Mouse (Mus musculus): Measurements from ENCODE around the gene Sorbs1. TPM values are rescaled to one million over a fixed set of nuclear protein-coding genes. Genes with fewer than 3 reads are reported as not detected.

Gene Sorbs1
- polyA plus RNA-seq, 1 experiment = 2.2 TPM

DNA sequence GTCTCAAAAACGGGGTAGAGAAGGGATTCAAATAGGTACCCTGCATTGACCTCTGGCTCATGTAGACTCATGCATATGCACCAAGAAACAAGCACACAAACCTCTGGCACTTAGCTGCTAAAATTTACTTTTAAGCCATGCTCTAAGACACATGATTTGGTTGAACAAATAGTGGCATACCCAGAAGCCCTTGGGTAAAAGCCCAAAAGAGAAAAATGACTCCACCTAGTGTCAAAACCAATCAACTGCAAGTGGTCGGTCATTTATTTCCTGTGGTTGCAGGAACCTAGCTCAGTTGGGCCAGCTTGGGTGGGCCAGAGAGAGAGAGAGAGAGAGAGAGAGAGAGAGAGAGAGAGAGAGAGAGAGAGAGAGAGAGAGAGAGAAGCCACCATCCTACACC, 109.0 kb downstream of the Sorbs1 start:
- no peak for TF ChIP-seq CTCF (IDR thresholded peaks at IDR 0.05; ENCODE audit: low read depth, low read length)
- no peak for TF ChIP-seq POLR2A (IDR thresholded peaks at IDR 0.05; ENCODE audit: borderline replicate concordance, low read depth, low read length)
- Histone ChIP-seq H3K4me1 (ENCODE audit: control insufficient read depth, insufficient read depth, low read length) (peaks cover 2% of the 10 kb centered on the region; the same call in 1 of the 2 replicates), H3K27ac (ENCODE audit: insufficient read depth, low read depth, low read length) (no peak overlapping the region), H3K4me3 (ENCODE audit: insufficient read depth, low read length) (no peak overlapping the region)

DNA sequence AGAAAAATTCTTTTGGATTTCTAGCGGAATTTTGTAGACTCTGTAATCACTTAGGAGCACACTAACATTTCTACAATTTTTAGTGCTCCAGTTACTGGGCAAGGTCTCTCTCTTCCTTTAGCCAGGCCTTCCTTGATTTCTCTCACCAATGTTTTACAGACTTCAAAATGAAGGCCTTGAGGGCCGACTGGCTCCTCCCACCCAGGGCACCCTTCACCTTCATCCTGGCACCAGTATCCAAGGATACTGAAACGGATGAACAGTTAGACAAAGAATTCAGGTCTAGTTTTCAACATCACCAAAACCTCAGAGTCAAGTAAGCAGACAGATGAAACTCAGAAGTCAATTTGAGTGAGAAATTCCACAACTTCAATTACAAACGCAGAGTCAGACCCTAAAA, 109.6 kb downstream of the Sorbs1 start:
- no peak for TF ChIP-seq CTCF (IDR thresholded peaks at IDR 0.05; ENCODE audit: low read depth, low read length)
- TF ChIP-seq POLR2A (IDR thresholded peaks at IDR 0.05; ENCODE audit: borderline replicate concordance, low read depth, low read length) = no peak
- peaks cover 2% of the 10 kb centered on the region; the same call in 1 of the 2 replicates for H3K4me1 ChIP-seq (ENCODE audit: control insufficient read depth, insufficient read depth, low read length)
- no peak overlapping the region for H3K27ac ChIP-seq (ENCODE audit: insufficient read depth, low read depth, low read length)
- no peak overlapping the region for H3K4me3 ChIP-seq (ENCODE audit: insufficient read depth, low read length)

DNA sequence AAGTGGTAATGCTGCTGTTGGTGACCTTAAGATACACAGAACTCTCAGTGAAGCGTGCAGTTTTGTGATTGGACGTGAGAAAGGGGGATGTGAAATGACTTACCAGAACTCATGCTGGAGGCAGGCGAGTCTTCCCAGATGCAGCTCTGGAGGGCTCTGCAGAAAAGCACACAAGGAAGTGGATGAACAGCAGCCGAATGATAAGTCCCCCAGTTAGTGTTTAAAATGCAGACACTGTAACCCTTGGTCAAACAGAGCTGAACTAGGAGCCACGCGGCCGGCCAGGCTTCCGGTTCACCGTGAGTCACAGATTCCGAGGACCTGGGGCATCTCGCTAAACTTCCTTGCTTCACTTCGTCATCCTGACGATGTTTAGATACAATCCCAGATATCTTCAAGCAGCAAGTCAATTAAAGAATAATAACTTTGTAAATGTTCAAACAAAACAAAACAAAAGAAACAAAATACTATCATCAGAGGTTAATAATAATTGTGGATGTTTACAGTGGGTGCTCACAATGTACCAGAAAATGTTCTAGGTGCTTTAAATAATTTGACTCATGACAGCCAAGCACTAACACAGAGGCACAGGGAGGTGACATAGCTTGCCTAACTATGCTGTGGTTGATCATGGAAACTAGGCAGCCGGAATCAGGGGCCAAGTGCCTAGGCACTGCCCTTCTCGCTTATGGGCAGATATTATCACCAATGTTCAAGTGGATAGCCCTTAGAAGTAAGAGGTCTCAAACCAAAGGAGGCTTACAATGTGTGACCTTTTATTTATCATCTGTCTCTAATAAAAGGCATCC, 111.2 kb downstream of the Sorbs1 start:
- peaks cover 2% of the 10 kb centered on the region; the same call in 1 of the 2 replicates for H3K4me1 ChIP-seq (ENCODE audit: control insufficient read depth, insufficient read depth, low read length)
- no peak overlapping the region for H3K27ac ChIP-seq (ENCODE audit: insufficient read depth, low read depth, low read length)
- H3K4me3 ChIP-seq (ENCODE audit: insufficient read depth, low read length) = no peak overlapping the region
- TF ChIP-seq CTCF (IDR thresholded peaks at IDR 0.05; ENCODE audit: low read depth, low read length) (no peak), POLR2A (IDR thresholded peaks at IDR 0.05; ENCODE audit: borderline replicate concordance, low read depth, low read length) (no peak)

DNA sequence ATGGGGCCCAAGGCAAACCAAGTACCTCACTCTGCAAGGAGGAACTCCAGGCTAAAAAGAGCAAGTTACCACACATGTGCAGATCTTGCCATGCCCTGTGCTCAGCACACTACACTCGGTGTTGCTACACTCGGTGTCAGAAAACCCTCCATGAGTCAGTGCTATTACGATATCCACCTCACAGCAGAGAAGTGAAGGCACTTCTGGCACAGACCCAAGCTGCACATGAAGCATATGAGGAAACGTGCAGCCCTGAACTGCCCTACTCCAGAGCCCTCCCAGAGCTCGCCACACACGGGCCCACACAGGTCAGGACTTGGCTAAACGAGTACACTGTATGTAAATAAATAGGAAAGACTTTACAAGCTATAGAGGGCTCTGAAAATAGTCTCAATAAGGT, 112.4 kb downstream of the Sorbs1 start:
- no peak overlapping the region for H3K27ac ChIP-seq (ENCODE audit: insufficient read depth, low read depth, low read length)
- no peak overlapping the region for H3K4me3 ChIP-seq (ENCODE audit: insufficient read depth, low read length)
- H3K4me1 ChIP-seq (ENCODE audit: control insufficient read depth, insufficient read depth, low read length) = peaks cover 2% of the 10 kb centered on the region; the same call in 1 of the 2 replicates
- TF ChIP-seq CTCF (IDR thresholded peaks at IDR 0.05; ENCODE audit: low read depth, low read length) = no peak
- TF ChIP-seq POLR2A (IDR thresholded peaks at IDR 0.05; ENCODE audit: borderline replicate concordance, low read depth, low read length) = no peak

DNA sequence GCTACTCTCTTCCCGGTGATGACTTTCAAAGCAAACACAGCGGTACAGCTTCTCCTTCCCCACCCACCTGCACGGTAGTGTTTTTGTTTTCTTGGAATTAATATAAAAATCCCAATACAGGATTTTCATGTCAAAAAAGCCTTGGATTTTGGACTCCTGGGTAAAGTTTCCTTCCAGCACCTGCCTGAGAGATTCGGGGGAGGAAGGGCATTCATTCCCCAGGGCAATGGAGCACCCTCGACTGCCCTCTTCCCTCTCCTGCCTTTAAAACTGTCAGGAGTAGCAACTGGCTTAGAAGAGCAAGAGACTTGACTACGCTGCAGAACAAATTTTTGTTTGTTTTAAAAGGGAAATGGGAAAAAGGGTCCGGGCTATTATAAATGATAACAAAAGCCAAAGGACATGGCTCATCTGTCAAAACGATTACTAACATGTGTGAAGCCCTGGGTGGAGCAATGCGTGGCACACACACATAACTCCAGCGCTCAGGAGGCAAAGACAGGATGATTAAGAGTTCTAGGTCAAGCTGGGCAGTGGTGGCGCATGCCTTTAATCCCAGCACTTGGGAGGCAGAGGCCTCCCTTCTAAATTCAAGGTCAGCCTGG, 113.1 kb downstream of the Sorbs1 start:
- Histone ChIP-seq H3K27ac (ENCODE audit: insufficient read depth, low read depth, low read length) (no peak overlapping the region), H3K4me1 (ENCODE audit: control insufficient read depth, insufficient read depth, low read length) (peaks cover 2% of the 10 kb centered on the region; the same call in 1 of the 2 replicates), H3K4me3 (ENCODE audit: insufficient read depth, low read length) (no peak overlapping the region)
- TF ChIP-seq CTCF (IDR thresholded peaks at IDR 0.05; ENCODE audit: low read depth, low read length) (no peak), POLR2A (IDR thresholded peaks at IDR 0.05; ENCODE audit: borderline replicate concordance, low read depth, low read length) (no peak)

DNA sequence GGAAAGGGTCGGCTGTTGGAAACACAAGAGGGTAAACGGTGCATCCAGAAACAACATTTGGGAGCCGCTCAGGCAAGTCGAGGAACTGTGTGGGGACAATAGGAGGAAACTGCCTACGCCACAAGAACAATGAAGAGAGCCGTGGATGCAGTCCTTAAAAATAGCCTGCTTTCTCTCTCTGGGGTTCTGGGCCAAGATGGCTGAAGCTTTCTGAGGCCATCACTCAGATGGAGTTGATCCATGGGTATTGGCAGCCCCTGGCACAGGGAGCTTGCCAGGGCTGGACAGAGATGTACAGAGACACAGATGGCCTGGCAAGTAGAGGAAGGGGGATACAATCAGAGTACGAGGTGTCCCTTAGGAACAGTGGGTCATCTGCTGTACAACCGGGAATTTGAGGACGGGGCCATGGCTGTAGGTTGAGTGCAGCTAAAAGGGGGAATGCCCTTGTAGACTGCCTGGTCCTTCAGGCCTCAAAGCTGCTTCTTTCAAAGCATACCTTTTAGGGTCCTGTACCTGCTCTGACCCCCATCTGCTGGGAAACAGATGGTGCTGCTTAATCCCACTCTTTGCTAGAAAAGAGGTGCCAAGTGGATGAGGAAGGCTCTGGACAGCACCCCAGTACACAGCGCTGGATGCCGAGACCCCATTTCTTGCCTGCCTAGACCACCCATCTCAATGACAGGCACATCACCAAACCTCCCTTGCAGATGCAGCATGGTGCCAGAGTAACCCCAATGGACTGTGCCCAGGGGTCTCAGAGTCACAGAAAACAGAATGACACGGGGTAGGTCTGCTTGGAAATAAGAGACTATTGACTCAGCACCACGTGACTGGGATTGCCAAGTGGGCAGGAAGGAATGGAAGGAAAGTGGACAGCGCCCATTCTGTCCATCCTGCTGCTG, 117.6 kb downstream of the Sorbs1 start:
- H3K27ac ChIP-seq (ENCODE audit: insufficient read depth, low read depth, low read length) = no peak overlapping the region
- H3K4me3 ChIP-seq (ENCODE audit: insufficient read depth, low read length) = no peak overlapping the region
- TF ChIP-seq CTCF (IDR thresholded peaks at IDR 0.05; ENCODE audit: low read depth, low read length) (no peak), POLR2A (IDR thresholded peaks at IDR 0.05; ENCODE audit: borderline replicate concordance, low read depth, low read length) (no peak)
- H3K4me1 ChIP-seq (ENCODE audit: control insufficient read depth, insufficient read depth, low read length) = peaks cover 8% of the 10 kb centered on the region; the same call in 1 of the 2 replicates

DNA sequence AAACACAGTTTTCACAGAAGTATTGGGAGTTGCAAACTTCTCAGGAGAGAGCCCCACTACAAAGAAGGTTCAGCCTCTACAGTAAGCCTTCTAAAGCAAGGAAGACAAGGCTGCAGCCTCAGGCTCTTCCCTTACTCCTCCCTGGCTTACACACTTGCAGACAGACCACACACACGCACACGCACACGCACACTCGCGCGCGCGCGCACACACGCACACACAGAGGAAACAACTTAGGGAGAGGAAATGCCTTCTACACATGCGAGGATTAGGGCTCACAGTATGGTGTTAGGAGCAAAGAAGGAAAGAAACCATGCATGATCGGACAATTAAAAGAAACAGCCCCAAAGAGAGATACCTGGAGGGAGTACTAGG, 118.3 kb downstream of the Sorbs1 start:
- Histone ChIP-seq H3K4me1 (ENCODE audit: control insufficient read depth, insufficient read depth, low read length) (peaks cover 7% of the 10 kb centered on the region; the same call in 1 of the 2 replicates), H3K4me3 (ENCODE audit: insufficient read depth, low read length) (no peak overlapping the region), H3K27ac (ENCODE audit: insufficient read depth, low read depth, low read length) (no peak overlapping the region)
- TF ChIP-seq CTCF (IDR thresholded peaks at IDR 0.05; ENCODE audit: low read depth, low read length) (no peak), POLR2A (IDR thresholded peaks at IDR 0.05; ENCODE audit: borderline replicate concordance, low read depth, low read length) (no peak)

DNA sequence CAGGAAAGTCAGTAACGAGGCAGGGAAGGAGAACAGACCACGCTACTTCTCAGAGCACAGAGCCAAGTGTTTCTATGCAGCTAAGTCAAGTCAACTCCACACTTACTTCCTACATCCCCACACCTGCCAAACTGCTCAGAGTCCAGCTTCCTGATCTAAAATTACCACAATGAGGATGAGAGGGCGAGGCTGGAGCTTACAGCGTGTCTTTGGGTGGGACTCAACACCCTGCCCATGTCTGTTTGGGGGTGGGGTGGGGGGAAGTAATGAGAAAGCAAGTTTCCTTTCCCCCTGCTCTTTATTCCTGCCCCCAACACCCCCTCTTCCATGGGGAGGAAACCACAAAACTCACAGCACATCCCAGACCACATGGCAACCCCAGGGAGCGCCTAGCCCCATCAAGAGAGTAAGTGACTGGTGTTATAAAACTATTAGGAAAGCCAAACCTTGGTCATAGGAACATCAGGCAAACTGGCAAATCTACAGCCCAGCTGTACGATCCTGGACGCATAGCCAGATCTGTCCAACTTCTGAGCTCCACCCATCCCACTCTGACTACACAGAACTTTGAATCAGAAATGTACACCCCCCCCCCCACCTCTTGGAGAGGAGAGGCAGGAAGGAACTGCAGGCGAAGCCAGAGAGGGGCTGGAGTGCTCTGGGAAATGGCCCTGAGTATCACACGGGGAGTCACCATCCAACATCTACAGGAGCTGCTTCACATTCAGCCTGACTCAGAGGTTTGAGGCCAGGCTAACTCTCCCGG, 118.8 kb downstream of the Sorbs1 start:
- peaks cover 7% of the 10 kb centered on the region; the same call in 1 of the 2 replicates for H3K4me1 ChIP-seq (ENCODE audit: control insufficient read depth, insufficient read depth, low read length)
- TF ChIP-seq POLR2A (IDR thresholded peaks at IDR 0.05; ENCODE audit: borderline replicate concordance, low read depth, low read length) (no peak), CTCF (IDR thresholded peaks at IDR 0.05; ENCODE audit: low read depth, low read length) (no peak)
- H3K4me3 ChIP-seq (ENCODE audit: insufficient read depth, low read length) = no peak overlapping the region
- no peak overlapping the region for H3K27ac ChIP-seq (ENCODE audit: insufficient read depth, low read depth, low read length)

Measured in bone marrow macrophage, adult 2 months (primary cell).